Mouse (Mus musculus) kidney, embryonic 14.5 days (tissue): ENCODE measurements around the gene S100pbp. TPM values are rescaled to one million over a fixed set of nuclear protein-coding genes. Genes with fewer than 3 reads are reported as not detected.

ENCODE experiments used
- ATAC-seq: fragments of 200-750 bp; cut with Nextera tagmentation; 2 replicates; pipeline ENCODE4 v1.8.0; 2017; ENCODE audit warnings: moderate number of reproducible peaks, mild to moderate bottlenecking, moderate TSS enrichment, moderate library complexity; ENCODE audit not compliant: low FRiP score, low TSS enrichment
- H3K27ac ChIP-seq: fragments of 300-500 bp; sonication (generic); 2 replicates; pipeline ENCODE4 v1.5.1; 2014; ENCODE audit warnings: low read depth, mild to moderate bottlenecking, low read length, moderate library complexity, mixed read lengths
- H3K27me3 ChIP-seq: fragments of 300-500 bp; sonication (generic); 2 replicates; pipeline ENCODE4 v1.6.1; 2014; ENCODE audit warnings: mild to moderate bottlenecking, low read length; ENCODE audit not compliant: control insufficient read depth, insufficient read depth
- H3K36me3 ChIP-seq: fragments of 300-500 bp; sonication (generic); 2 replicates; pipeline ENCODE4 v1.6.1; 2014; ENCODE audit warnings: low read length, mixed read lengths; ENCODE audit not compliant: control insufficient read depth, insufficient read depth
- H3K4me1 ChIP-seq: fragments of 300-500 bp; sonication (generic); 2 replicates; pipeline ENCODE4 v1.6.1; 2014; ENCODE audit warnings: low read length, mixed read lengths; ENCODE audit not compliant: control insufficient read depth, insufficient read depth
- H3K4me2 ChIP-seq: fragments of 300-500 bp; sonication (generic); replicated peaks from 2 replicates; pipeline ENCODE4 v1.6.1; 2014; ENCODE audit warnings: low read depth, mild to moderate bottlenecking, low read length
- H3K4me3 ChIP-seq: fragments of 300-500 bp; sonication (generic); 2 replicates; pipeline ENCODE4 v1.5.1; 2014; ENCODE audit warnings: mild to moderate bottlenecking, low read length
- H3K9ac ChIP-seq: fragments of 300-500 bp; sonication (generic); 2 replicates; pipeline ENCODE4 v1.6.1; 2014; ENCODE audit warnings: low read depth, mild to moderate bottlenecking, low read length, moderate library complexity
- H3K9me3 ChIP-seq: fragments of 300-500 bp; sonication (generic); 2 replicates; pipeline ENCODE4 v1.6.1; 2016; ENCODE audit warnings: low read length; ENCODE audit not compliant: control insufficient read depth
- WGBS: fragments of 180-500 bp; shearing (Covaris S2); extraction: QIAGEN DNeasy Blood & Tissue Kit; methylation state at CpG from one replicate; pipeline ENCODE4 v1.1.7; 2014; 5-methylcytosine and 5-hydroxymethylcytosine counted together
- polyA plus RNA-seq: library from polyadenylated mRNA; unstranded; fragments of >200 nt; fragmentation: Nextera tagmentation; extraction: Ambion mirVana; gene quantifications from 2 replicates; pipeline ENCODE4 v1.2.1, GENCODE M21; 2014

Gene S100pbp
- polyA plus RNA-seq, 1 experiment from 2014 or later, result 28.9 TPM

DNA sequence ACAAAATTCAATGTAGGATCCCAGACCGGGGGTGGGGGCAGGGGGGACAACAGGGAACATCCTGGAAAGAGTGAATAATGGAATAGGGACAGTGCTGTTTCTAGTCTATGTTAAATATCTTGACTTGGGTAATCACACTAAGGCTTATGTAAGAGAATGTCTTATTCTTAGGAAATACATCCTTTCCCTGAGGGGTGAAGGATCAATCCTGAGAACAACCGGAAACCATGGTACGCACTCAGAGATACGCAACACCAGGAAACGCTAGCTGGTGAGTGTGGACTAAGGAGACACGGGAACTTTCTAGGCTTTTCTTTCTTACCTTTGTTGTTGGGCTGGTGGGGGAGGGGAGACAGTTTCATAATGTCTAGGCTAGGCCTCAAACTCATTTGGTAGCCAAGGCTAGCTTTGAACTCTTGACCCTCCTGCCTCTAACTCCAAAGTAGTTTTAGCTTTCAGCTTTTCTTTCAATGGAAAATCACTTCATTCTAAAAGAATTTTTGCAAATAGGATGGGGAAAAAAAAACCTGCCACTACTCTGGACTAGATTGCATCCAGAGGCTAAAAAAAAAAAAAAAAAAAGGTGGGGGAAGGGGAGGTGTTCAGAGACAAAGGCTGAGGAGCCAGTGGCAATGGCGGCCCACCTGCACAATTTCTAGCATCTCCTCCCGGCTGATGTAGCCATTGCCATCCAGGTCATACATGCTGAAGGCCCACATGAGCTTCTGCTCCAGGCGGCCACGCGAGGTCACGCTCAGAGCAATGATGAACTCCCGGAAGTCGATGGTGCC lies 71.6 kb downstream of the S100pbp start:
- H3K27ac ChIP-seq, result no peak overlapping the region
- no peak overlapping the region for H3K9ac ChIP-seq
- no peak for ATAC-seq
- no peak overlapping the region for H3K4me3 ChIP-seq
- no peaks in the 10 kb centered on the region for H3K36me3 ChIP-seq
- H3K27me3 ChIP-seq, result peaks cover 19% of the 10 kb centered on the region
- 88% methylated on average over 14 of the region's 14 CpGs for WGBS
- no peak overlapping the region for H3K4me2 ChIP-seq
- H3K4me1 ChIP-seq, result peaks cover 23% of the 10 kb centered on the region
- no peaks in the 10 kb centered on the region for H3K9me3 ChIP-seq

DNA sequence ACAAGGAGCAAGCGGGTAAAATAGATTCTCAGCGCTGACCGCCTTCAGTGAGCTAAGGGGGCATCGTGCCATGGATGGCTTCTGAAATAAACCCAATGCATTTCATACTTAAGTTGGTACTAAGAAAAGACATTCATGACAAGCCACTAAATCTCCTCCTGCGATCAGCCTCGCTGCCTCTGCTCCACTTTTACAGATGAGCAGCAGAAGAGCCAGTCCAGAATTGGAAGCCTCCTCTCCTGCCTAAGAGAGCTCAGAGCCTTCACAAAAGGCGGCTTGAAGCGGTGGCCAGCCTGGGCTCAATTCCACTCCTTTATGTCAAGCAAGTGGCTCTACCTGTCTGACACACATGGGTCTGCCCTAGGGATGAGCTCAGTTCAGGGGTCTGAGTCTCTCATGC lies 72.8 kb downstream of the S100pbp start:
- Histone ChIP-seq H3K4me3 (no peak overlapping the region), H3K4me1 (peaks cover 32% of the 10 kb centered on the region), H3K4me2 (no peak overlapping the region), H3K27me3 (peaks cover 17% of the 10 kb centered on the region), H3K27ac (no peak overlapping the region), H3K9me3 (no peaks in the 10 kb centered on the region), H3K36me3 (no peaks in the 10 kb centered on the region), H3K9ac (no peak overlapping the region)
- ATAC-seq, result no peak
- 91% methylated on average over 8 of the region's 8 CpGs for WGBS

DNA sequence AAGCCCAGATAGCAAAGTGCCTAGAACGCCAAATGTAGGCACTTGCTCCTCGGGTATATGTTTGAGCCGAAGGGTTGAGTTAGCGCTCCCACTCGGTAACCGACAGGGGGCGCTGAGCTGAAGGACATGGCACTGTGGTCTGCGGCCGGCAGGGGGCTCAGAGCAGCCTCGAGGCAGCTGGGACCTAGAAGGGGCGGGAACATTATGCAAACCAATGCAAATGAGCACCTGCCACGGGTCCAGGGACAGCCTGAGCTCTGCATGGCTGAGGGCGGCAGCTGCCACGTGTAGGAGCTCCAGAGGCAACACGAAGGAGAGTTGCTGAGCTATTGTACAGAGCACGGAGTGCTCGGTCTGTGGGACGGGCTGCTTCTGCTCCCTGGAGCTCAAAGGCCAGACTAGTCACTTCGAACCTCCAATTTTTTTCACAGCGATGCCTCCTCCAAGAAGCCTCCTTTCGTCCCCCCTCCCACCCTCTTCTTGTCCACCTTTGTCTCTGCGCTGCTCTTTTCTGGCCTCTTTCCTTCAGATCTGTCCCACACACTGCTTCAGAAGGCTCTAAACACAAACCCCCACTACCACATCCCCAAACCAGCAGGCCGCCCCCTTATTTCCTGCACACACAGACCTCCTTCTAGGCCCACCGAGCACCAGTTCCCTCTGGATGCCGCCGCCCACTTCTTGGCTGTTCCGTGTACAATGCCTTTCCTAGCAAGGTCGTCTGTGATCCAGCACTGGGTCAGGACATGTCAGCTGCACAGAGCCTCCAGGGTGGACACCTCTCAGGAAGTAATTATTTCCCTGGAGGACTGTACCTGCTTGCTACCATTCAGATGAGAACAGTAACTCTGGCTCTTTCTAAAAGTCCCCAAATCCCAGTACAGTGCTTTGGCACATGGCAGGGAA lies 76.2 kb downstream of the S100pbp start:
- H3K4me2 ChIP-seq, result no peak overlapping the region
- peaks cover 34% of the 10 kb centered on the region; the same call in 1 of the 2 replicates for H3K4me1 ChIP-seq
- no peaks in the 10 kb centered on the region for H3K36me3 ChIP-seq
- WGBS, result 32% methylated on average over 28 of the region's 28 CpGs
- H3K27ac ChIP-seq, result no peak overlapping the region
- no peaks in the 10 kb centered on the region; the same call in 1 of the 2 replicates for H3K27me3 ChIP-seq
- H3K4me3 ChIP-seq, result no peak overlapping the region
- ATAC-seq, result peak; percentile 71
- H3K9ac ChIP-seq, result no peak overlapping the region
- no peaks in the 10 kb centered on the region for H3K9me3 ChIP-seq

DNA sequence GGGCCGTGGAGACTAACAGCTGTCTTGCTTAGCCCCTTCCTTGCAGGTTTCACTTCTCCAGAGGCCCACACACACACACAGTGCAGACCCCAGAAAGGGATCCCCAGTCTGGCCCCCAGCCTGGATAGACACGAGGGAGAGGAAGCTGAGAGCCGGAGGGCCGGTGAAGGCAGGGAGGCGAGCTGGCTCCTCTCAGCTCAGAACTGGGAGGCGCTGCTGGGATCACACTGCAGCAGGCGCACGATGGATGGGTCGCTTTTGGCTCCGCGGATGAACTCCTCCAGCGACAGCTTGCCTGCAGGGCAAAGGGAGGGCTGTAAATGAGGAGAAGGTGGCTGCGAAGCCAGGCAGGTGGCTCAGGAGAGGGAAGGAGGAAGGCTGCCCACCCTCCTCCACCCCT lies 77.3 kb downstream of the S100pbp start:
- H3K4me2 ChIP-seq, result no peak overlapping the region
- 35% methylated on average over 13 of the region's 13 CpGs for WGBS
- ATAC-seq, result no peak

DNA sequence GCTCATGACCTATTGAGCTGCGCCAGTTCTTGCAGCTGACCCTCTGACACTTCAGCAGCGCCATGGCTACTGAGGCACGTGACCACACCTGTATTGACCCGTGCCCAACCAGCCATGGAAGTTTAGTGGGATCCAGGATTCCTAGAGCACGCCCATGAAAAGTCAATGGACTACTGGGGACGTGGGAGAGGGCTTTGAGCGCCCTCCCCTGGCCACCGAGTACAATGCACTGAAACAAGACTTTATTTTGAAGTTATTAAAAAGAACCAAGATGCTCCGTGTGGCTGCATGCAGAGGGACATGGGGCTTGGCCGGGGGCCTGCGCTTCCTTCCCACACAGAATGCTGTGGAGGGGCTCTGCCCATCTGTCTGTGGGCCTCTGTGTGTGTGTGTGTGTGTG lies 78.2 kb downstream of the S100pbp start:
- no peak overlapping the region for H3K9ac ChIP-seq
- peaks cover 34% of the 10 kb centered on the region; the same call in 1 of the 2 replicates for H3K4me1 ChIP-seq
- H3K27me3 ChIP-seq, result peaks cover 7% of the 10 kb centered on the region; the same call in 1 of the 2 replicates
- no peak overlapping the region for H3K4me2 ChIP-seq
- no peak overlapping the region for H3K27ac ChIP-seq
- ATAC-seq, result no peak
- H3K9me3 ChIP-seq, result no peaks in the 10 kb centered on the region
- 48% methylated on average over 11 of the region's 11 CpGs for WGBS
- H3K36me3 ChIP-seq, result no peaks in the 10 kb centered on the region
- H3K4me3 ChIP-seq, result no peak overlapping the region

More for the DNA sequence above, 77.3 kb downstream of the S100pbp start:
- no peaks in the 10 kb centered on the region for H3K36me3 ChIP-seq
- H3K4me1 ChIP-seq, result peaks cover 34% of the 10 kb centered on the region; the same call in 1 of the 2 replicates
- peak overlapping the region; percentile 2; the same call in 1 of the 2 replicates for H3K9ac ChIP-seq
- H3K4me3 ChIP-seq, result no peak overlapping the region
- H3K27me3 ChIP-seq, result peaks cover 1% of the 10 kb centered on the region; the same call in 1 of the 2 replicates
- no peaks in the 10 kb centered on the region for H3K9me3 ChIP-seq
- no peak overlapping the region; the same call in 1 of the 2 replicates for H3K27ac ChIP-seq

DNA sequence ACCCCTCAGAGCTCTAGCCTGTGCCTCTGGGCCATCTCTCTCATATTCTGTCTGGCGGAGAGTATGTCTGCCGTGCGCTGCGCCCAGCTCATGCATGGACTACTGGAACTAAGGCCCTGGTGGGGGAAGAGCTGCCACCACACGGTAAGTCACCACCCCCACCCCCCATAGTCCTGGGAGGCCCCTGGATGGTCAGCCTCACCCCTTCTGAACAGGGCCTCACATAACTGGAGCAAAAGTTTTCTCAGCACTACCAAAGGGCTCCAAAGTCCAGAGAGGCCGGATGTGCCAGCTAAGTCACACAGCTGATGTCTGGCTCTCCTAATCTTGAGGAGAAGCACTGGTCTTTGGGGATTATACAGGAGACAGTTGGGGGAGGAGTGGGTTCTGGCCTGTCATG lies 78.7 kb downstream of the S100pbp start:
- no peak overlapping the region for H3K4me3 ChIP-seq
- H3K4me2 ChIP-seq, result no peak overlapping the region
- no peak overlapping the region for H3K27ac ChIP-seq
- no peaks in the 10 kb centered on the region for H3K36me3 ChIP-seq
- ATAC-seq, result no peak
- H3K9ac ChIP-seq, result no peak overlapping the region
- peaks cover 10% of the 10 kb centered on the region; the same call in 1 of the 2 replicates for H3K27me3 ChIP-seq
- H3K9me3 ChIP-seq, result no peaks in the 10 kb centered on the region
- WGBS, result 82% methylated on average over 6 of the region's 6 CpGs
- peaks cover 34% of the 10 kb centered on the region; the same call in 1 of the 2 replicates for H3K4me1 ChIP-seq

DNA sequence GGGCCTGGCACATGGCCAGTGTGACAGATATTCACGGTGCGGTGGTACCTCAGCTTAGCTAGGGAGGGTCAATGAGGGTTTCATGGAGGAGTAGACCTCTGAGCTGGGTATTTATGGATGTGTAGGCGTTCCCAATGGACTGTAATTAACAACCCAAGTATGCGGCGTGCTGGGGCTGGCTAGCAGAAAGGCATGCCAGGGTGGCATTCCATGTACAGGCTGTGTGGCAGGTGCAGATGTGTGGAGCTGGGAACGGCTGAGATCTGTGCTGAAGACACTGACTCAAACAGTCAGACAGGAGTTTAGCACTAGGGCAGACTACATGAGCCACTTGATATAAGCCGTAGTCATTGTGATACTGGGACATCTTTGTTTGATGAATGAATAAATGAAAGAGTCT lies 80.9 kb downstream of the S100pbp start:
- H3K36me3 ChIP-seq, result no peaks in the 10 kb centered on the region
- ATAC-seq, result no peak
- H3K4me3 ChIP-seq, result no peak overlapping the region
- no peak overlapping the region for H3K4me2 ChIP-seq
- peaks cover 36% of the 10 kb centered on the region for H3K4me1 ChIP-seq
- WGBS, result 51% methylated on average over 7 of the region's 7 CpGs
- peaks cover 26% of the 10 kb centered on the region for H3K27me3 ChIP-seq
- H3K27ac ChIP-seq, result no peak overlapping the region
- no peaks in the 10 kb centered on the region for H3K9me3 ChIP-seq
- H3K9ac ChIP-seq, result no peak overlapping the region

DNA sequence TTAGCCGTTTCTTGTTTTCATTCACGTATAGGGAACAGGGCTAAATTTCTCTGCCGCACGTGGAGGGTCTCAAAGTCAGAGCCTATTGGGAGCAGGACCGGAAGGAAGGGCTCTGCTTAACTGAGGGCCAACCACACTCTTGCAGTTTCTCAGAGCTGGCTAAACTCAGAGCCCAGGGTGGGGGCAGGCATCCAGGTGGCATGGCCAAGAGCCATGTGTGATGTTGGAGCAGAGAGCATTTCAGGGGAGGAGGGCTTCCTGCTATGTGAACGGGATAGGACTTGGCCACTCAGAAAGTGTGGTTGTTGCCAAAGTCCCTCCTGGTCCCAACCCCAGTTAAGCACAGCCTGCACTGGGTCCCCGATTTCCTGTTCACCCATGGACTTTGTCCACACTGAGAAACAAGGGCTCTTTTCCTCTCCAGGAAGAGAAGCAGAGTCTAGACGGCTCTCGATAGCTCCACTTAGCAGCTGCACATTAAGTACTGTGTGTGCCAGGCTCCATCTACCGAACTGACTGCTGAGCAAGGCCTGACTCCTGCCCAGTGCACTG lies 82.1 kb downstream of the S100pbp start:
- Histone ChIP-seq H3K4me2 (no peak overlapping the region), H3K4me3 (no peak overlapping the region), H3K4me1 (peaks cover 28% of the 10 kb centered on the region), H3K36me3 (no peaks in the 10 kb centered on the region), H3K27me3 (peaks cover 26% of the 10 kb centered on the region), H3K27ac (no peak overlapping the region), H3K9me3 (no peaks in the 10 kb centered on the region), H3K9ac (no peak overlapping the region)
- no peak for ATAC-seq
- 72% methylated on average over 10 of the region's 10 CpGs for WGBS
